Mouse (Mus musculus) CD4-positive, CD25-positive, alpha-beta regulatory T cell, adult 4 months (primary cell): ENCODE data around the gene Rora. TPM values are rescaled to one million over a fixed set of nuclear protein-coding genes. Genes with fewer than 3 reads are reported as not detected.
"Not testable (repeated sequence)": the region's sequence is repeated elsewhere in the genome, so short reads cannot be mapped to it uniquely, and the experiment has no call there.

ENCODE experiments used
- ATAC-seq: one replicate; pipeline ENCODE4 v1.8.0; 2017
- polyA plus RNA-seq, 2 experiments: library from polyadenylated mRNA; unstranded; fragments of 100-300 nt; shearing (Covaris generic); gene quantifications; one replicate each; pipeline ENCODE4 v1.2.1; 2017

Rora gene
- polyA plus RNA-seq, 2 experiments from 2014 or later, result 35.6 to 42.4 TPM

DNA sequence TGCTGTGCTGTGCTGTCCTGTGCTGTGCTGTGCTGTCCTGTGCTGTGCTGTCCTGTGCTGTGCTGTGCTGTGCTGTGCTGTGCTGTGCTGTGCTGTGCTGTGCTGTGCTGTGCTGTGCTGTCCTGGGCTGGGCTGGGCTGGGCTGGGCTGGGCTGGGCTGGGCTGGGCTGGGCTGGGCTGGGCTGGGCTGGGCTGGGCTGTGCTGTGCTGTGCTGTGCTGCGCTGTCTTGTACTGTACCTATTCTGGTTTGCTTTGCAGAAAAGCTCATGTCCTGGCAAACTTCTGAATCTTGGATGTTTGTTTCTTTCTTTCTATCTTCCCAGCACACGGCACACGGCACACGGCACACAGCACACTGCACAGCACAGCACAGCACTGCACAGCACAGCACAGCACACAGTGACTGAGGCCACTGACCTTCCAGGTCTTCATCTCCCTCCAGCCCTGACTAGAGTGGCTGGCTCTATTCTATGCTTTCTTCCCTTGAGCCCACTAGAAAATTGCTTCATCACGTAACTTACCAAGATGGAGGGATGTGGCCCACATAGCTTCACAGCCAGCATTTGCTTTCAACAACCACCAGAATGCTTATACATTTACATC, 446.7 kb downstream of the Rora start:
- ATAC-seq, result not testable (repeated sequence)

DNA sequence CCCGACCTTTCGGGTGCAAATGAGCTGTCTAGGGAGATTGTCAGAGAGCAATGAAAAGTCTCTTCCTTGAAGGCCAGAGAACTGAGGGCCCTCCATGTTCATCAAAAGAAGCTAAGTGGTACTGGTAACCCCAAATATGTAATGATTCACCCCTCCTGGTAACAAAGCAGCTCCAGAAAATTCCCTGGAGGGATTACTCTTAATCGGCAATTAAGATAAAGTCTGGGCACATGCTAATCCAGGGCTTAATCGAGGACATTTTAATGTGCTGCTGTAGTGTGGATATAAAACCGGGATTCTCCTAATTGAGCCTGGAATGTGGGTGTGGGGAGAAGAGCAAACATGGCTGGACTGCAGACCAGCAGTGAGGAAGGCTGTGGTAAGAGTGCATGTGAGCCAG, 450.7 kb downstream of the Rora start:
- ATAC-seq, result no peak

DNA sequence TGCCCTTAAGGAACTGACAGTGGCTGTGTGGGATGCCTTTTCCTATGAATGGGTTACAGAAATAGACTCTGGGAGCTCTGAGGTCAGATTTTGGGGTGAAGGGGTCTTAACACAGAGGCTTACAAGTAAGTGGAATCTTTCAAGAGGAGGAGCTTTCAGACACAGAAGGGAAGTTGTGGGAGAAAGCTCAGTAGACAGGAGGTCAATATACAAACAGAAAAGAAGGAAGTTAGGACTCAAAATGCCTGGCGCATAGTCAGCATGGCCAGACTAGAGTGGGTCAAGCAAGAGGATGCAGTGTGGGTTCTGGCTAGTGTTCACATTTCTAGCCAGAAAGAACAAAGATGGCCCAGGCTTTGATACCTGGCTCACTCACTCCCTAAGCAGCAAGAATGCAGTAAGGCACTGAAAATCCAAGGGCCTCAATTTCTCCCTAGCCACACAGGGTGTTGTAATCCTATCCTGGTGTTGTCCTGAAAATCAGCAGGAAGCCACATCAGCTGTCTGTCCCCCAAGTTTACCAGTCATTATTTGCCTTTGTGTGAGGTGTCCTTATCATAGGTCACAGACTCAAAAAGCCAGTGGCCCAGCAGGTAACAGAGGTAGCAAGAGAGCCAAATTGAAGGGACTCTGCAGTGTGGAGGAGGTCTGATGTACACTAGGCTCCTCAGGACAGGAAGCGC, 456.2 kb downstream of the Rora start:
- no peak for ATAC-seq

DNA sequence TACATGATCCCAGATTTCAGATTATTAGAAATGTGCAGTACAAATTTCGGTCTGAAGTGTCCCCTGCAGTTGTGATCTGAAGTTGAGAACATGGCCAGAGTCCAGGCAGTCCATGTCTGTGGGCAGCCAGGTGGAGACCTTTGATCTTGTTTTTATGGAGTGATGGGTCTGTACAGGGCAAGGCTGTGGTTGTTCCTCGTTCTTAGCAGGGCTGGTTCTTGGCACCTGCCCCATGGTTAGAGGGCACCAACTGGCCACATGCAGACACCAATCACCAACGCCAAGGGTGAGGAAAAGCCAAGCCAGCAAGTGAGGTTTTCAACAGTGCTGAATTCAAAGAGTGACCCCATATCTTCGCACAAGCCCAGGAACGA, 456.7 kb downstream of the Rora start:
- no peak for ATAC-seq

DNA sequence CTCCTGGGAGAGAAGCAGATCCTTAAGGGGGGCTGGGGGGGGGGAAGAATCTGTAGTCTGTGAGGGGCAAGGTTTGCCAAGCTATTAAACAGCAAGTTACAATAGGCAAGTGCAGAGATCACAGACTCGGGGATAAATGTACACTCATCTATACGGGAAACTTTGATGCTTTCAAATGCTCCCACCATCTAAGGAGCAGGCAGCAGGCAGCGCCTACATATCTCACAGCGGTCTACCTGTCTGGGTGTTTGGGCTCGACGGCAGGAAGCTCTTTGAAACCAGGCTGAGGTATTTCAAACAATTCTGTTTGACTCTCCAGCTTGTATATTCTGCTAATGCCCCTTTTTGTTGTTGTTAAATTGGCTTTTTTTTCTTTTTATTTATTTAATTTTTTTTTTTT, 457.1 kb downstream of the Rora start:
- ATAC-seq, result no peak

DNA sequence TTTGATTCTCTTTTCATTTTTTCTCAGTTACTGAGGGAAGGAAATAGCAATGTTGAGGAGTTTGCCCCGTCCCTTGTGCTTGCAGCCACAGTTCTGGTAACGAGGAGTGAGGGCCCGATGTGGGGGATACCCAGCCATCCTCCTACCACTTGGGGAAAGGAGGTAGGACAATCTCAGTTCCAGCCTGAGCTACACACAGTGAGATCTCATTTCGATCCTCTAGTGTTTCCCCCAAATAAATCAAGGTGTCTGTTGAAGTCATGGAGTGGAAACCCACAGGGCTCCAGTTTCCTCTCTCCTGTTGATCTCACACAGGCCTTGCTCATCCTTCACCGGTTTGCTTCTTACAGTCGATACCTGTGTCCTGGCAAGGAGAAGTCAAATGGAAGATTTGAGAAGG, 458.0 kb downstream of the Rora start:
- no peak for ATAC-seq

DNA sequence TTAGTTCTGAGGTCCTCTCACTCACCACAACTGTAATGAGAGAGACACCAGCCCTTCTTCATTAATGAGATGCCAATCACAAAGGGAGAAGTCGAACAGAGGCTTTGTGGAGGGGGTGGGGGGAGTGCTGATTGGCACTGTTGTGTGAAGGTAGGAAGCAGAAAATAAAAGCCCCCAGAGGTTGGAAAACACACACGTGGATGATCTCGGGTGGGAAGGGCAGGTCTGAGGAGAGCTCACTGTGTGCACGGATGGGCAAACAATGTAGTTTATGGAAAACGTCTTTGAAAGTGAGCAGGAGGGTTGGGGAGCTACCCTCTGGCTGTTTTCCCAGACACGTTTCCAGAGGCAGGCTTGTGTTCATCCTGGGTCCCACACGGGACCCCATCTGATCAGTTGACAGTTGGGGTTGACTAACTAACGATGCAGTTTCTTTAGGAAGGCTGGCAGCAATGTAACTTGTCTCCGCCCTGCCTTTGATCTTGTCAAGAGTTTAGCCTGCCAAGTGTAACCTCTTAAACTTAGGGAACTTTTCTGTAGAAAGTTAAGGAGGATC, 460.9 kb downstream of the Rora start:
- ATAC-seq, result no peak

DNA sequence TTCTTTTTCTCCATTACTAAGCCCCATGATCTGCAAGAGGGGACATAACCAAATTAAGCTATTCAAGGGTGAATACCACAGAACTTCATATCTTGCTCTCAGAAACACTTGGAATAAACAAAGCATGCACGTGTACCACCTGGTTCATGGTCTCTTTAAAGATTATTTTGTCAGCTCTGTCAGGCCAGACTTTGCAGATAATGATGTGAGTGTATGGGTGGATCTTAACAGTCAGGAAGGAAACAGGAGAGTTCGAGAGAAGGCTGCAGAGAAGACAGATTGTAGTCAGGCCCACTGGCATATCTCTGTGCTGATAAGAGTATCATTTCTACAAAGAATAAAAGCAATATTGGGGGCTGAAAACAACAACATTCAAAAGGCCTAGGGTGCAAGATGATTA, 463.2 kb downstream of the Rora start:
- no peak for ATAC-seq

DNA sequence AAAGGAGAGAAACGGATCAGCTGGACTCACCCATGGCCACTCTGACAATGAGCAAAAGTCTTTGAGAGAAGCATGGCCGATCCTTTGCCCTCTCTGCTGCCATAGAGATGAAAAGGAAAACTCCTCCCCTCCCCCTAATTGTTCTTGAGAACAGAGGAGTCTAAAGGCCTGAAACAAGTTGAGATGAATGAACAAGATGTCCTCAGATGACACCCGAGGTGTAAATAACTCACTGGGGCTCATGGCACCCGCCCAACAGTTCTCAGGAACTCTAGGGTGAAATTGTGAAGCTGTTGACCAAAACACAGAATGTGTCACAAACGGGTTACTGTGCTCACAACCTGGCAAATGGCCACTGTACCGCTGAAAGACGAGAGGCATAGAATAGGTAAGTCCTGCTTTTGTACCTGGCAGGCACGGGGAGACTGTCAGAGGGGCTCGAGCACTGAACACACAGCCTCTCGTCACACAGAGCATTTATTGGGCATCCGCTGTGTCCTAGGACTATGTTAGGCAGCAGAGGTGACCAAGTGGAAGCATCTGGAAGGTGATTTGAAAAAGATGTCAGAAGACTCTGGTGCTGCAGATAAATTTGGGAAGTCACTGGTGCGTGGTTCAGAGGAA, 467.6 kb downstream of the Rora start:
- ATAC-seq, result no peak

DNA sequence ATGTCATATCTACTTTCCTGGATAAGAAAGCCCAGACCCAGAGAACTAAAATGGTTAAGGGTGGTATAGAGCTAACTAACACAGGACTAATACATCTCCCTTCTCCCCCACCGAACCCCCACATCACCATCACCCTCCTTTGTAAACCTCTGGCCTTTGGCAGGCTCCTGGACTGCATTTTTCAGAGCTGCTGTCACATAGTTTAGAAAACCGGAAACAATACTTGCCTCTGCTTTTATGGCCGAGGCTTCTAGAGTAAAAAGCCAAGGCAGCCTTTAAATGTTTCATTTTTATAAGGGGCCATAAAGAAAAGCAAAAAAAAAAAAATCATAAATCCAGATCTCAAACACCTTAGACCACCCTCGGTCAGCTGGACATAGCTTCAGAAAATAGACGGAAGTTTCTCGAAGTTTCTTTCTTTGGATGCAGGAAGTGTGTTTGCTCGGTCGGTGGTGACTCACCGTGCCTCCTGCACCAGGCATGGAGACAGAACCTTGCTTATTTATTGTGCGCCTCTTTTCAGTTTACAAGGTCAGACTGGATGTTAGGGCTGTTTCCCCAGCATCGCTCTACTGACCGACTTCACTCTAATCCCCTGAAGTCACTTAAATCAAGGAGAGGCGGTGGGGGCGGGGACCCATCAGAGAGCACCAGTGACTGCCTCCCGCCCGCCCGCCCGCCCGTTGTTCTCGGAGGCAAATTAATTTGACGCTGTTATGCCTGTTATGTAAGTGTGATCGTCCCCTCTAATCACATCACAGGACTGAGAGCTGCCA, 471.6 kb downstream of the Rora start:
- ATAC-seq, result peak; percentile 81

DNA sequence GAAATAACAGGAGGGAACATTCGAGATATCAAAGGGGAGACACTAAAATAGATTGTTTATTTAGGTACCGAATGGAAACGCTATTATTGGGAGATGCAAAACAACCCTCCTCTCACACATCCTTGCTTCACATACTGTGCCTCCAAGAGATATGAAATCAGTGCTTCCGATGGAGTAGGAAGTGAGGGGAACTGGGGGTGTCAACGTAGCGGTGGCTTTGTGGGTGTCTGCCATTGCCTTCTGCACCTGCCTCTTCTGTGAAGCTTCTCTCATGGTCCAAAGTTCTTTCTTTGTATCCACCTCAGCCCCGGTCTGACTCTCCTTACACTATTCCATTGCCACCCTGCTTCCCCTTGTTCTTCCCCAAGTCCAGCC, 472.2 kb downstream of the Rora start:
- ATAC-seq, result peak; percentile 56

DNA sequence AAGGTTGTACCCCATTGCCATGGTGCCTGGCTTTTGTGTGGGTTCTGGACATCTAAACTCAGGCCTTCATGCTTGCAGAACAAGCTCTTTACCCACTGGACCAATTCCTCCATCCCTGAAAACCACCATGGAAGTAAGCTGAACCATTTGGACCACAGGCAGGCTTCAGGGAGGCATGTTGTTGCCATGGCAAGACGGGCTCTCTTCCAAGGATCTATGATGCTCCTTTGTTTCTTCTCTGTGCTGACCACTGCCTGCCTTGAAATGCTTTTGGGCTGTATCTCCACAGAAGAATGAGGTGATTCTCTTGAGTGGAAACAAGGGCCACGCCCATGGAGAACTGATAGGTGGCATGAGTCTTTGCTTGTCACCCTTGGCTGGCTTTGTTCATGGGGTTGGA, 473.0 kb downstream of the Rora start:
- ATAC-seq, result no peak

DNA sequence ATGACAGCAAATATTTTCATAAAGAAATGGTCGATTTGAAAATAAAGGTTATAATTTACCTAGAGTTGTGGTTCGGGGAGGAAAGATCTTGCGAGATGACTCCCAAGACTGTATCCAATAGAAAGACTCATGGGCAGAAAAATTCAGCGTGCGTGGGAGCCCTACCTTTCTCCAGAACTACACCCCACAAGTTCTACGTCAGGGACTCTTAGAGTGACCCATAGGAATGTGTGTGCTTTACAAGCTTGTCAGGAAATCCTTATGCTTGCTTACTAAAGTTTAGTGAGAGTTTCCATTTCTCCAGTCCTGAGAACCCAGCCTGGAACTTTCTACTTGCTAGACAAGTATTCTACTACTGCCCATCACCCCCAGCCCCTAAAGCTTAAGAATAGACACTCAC, 474.7 kb downstream of the Rora start:
- ATAC-seq, result no peak

DNA sequence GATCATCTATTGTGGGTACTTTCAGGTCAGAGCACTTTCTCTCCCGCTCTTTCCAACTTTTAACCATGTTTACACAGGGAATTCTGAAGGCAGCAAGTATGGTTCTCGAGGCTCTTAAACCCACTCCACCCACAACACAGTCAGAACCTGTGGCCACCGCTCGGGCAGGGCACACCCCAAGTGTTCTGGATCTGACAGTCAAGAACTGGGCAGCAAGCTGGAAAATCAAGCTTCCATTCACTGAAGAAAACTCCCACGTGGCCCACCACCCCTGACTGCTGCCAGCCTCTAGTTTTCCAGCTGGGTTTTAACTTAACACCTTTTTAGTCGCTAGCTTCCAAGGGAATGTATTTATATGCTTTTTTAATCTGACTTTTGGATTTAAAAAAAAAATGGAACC, 479.4 kb downstream of the Rora start:
- no peak for ATAC-seq

DNA sequence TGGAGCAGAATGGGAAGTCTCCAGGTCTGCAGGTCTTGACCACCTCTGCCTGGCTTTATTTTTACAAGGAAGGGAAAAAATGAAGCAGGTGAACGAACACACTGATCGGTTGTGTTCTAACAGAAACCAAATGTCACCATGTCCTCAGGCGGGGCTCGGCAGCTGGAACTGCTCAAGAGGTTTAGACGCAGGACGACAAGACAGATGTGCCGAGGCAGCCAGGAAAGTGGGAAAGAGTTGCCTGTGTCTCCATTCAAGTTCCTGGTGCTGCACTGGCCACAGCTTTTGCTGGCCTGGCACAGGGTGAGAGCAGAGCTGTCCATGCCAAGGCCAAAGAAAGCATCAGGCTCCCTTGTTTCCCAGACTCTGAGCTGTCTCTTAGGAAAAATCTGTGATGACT, 480.1 kb downstream of the Rora start:
- no peak for ATAC-seq

DNA sequence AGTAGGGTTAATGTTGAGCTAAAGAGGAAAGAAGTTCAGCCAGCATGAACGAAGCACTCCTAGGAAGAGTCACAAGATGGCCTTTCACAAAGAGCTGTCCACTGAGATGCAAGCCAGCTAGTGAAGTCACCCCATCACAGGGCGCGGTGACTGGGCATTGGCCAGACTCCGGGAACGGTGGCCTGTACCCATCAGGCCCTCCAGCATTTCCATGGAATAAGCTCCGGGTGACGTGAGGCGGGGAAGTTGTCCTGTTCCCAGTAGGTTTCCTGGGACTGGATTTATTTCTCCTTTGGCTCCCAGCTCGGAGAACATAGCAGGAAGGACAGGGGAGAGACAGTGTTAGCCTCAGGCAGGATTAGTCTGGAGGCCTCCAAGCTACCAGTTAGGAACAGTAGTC, 481.0 kb downstream of the Rora start:
- ATAC-seq, result no peak

DNA sequence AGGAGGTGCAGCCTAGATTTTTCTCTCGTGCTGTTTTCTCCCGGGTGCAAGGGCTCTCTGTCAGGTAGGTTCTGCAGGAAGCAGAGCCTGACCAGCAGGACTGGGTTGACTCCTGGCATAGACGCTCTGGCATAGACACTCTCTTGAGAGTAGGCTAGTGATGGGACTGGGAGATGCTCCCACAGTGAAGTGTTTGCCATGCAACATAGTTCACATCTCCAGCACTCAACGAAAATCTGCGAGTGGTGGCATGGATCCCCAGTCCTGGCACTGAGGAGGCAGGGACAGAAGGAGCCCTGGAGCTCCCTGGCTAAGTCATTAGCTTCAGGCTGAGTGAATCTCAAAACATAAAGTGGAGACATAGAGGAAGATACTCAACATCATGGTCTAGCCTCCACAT, 483.2 kb downstream of the Rora start:
- no peak for ATAC-seq

DNA sequence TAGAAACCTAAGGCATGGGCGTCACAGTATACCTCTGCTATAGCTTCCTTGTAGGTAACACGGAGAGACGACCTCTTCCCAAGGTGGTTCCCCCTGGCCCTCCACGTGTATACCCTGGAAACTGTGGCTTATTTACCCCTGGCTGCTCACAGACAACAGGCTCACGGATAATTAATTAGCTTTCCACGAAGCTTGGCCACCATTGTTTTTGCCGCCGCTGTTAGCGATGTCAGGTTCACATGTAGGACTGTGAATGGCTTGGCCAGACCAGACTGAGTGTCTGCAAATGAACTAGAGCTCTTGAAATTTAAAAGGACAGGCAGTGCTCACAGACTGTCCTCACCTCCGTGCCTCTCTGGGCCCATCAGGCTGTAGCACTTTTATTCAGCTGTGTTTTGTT, 483.8 kb downstream of the Rora start:
- no peak for ATAC-seq

DNA sequence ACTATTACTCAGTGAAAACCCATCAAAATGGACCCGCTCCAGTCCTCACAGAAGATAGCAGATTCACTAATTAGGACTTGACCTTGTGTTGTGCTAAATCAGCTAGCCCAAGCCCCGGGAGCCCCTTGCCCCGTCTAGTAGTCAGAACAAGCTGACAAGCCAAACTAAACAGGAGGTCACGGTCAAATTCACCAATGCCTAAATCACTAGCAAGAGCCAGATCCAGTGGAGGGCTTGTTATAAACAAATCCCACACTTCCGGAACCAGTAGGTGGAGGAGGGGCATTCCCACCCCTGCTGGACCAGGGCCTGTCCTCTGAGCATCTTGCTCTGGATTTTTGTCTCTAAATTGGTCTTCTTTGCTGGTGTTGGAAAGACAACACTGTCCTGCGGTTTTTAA, 486.6 kb downstream of the Rora start:
- ATAC-seq, result no peak

DNA sequence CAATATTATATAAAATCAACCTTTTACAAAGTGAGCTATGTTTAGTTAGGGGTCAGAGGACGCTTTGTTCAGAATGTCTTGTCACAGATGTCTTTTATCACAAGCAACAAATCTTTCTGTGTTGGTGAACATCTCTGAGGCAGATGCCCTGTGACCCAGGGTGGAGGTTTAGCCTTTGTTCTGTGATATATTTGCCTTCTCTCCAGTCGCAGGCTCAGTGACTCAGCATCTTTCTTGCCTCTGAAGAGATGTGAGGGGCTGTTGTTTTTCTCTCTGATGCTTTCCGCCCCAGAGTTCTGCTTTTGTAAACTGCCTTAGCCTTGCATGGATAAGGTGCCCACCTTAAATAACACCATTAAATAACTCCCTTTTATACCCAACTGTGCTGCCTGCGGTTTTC, 488.3 kb downstream of the Rora start:
- no peak for ATAC-seq

DNA sequence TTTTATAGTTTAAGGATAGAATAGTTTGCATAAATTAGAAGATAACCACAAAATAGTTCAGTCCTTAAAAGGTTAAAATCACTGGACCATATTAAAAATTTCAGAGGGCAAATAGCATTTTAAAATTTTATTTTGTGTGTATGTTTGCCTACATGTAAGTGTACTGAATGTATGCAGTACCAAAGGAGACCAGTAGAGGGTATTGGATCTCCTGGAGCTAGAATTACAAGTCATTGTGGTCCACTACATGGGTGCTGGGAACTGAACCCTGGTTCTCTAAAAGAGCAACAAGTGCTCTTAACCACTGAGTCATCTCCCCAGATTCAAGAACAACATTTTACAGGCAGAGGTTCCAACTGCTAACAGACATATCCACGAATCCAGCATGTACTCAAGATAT, 493.4 kb downstream of the Rora start:
- no peak for ATAC-seq

DNA sequence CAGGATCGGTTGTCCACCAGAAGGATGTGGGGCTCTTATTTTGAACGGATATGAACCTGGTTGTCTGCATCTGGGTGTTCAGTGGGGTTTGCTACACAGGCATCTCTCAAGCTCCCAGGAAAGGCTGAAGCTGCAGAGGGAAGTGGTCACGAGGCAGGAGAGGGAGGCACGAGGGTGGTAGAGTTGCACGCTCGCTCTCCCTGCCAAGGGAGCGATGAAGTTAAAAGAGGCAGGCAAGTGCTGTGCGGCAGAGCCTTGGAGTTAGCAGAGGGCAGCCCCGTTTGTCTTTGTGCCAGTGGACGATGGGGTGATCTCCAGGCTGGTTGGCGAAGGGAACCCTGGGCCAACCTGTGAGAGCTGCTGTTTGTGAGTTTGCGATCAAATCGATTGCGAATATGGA, 496.6 kb downstream of the Rora start:
- no peak for ATAC-seq

DNA sequence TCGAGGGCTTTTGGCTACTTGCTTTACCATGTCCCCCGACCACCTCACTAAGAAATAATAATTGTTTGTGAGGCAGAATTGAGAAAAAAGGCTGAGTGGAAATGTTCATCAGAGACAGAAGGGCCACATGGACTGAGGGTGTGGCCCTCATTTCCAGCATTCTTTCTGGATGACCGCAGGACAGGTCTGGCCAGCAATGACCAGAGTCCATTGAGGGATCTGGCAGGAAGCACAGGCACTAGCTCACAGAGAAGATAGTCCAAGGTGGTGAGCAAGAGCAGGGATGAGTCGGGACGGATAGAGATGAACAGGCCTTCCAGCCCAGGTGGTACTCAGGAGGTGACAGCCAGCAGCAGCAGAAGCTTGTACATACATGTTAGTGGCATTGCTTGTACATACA, 501.1 kb downstream of the Rora start:
- no peak for ATAC-seq
